Mouse (Mus musculus): ENCODE data around the gene Ppp1r14c. TPM values are rescaled to one million over a fixed set of nuclear protein-coding genes. Genes with fewer than 3 reads are reported as not detected.

Gene Ppp1r14c
- polyA plus RNA-seq, 1 experiment from 2014 or later, result 2.9 TPM

DNA sequence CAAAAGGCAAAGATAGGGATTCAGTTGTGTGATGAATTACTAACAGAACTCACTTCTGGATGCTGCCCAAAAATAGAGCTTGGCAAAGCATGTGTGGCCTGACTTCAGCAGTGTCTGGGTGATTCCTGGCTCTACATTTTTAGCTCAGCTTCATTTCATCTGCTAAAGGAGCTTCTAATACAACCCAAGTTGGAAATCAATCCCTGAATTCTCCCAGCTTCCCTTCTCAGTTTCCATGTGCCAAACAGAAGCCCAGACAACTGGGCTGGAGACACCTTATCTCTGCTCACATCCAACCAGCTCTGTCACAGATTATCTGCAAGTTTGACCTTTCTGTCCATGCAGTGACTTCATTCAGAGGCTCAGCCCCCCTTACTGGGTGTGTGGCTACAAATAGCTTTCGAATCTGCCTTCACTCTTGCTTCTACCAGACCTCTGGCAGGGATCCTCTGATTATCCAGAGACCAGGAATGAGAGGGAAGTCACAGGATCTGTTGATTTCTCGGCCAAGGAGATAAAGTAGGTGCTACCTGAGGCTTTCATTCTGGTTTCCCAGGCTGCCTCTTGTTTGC lies 28.4 kb upstream of the Ppp1r14c start:
- WGBS, result 36% methylated on average over 2 of the region's 2 CpGs
- no peak overlapping the region for H3K9ac ChIP-seq (ENCODE audit: low read length)
- no peak for ATAC-seq (ENCODE audit: low FRiP score, low TSS enrichment)
- H3K27ac ChIP-seq (replicated peaks), result no peak overlapping the region
- no peak for DNase-seq (ENCODE audit: low spot score)
- no peaks in the 10 kb centered on the region for H3K36me3 ChIP-seq (ENCODE audit: control insufficient read depth, insufficient read depth, low read length)
- no peaks in the 10 kb centered on the region for H3K4me1 ChIP-seq (replicated peaks; ENCODE audit: control insufficient read depth, insufficient read depth)
- no peak overlapping the region for H3K4me3 ChIP-seq (ENCODE audit: low read depth, low read length)
- H3K27me3 ChIP-seq (ENCODE audit: control insufficient read depth, insufficient read depth, low read length), result no peaks in the 10 kb centered on the region
- no peak for TF ChIP-seq CTCF (IDR thresholded peaks at IDR 0.05; ENCODE audit: low read depth)
- TF ChIP-seq EP300 (optimal IDR thresholded peaks at IDR 0.05), result no peak
- no peak overlapping the region for H3K4me2 ChIP-seq (replicated peaks; ENCODE audit: low read depth)
- no peaks in the 10 kb centered on the region for H3K9me3 ChIP-seq (ENCODE audit: control insufficient read depth, low read length)

DNA sequence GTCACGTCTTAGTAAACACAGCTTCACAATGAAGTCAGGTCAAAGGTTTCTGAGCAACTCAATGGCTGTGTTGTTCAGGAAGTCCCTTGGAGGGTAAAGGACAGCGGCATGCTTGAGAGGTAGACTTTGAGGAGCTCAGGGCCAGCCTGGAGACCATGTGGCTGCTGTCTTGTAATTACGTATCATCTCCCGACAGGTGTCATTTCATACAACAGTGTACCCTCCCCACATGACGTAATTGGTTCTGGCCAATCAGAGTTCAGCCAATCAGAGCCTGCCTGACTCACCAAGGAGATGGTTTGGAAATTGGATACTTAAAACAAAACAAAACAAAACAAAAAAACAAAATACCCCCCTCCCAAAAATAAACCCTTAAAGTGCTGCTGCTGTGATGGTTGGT lies 20.2 kb upstream of the Ppp1r14c start:
- WGBS, result 48% methylated on average over 5 of the region's 5 CpGs
- no peak overlapping the region for H3K4me3 ChIP-seq (ENCODE audit: low read depth, low read length)
- H3K27ac ChIP-seq (replicated peaks), result no peak overlapping the region
- no peaks in the 10 kb centered on the region for H3K9me3 ChIP-seq (ENCODE audit: control insufficient read depth, low read length)
- H3K4me1 ChIP-seq (replicated peaks; ENCODE audit: control insufficient read depth, insufficient read depth), result no peaks in the 10 kb centered on the region
- DNase-seq (ENCODE audit: low spot score) (no peak), ATAC-seq (ENCODE audit: low FRiP score, low TSS enrichment) (no peak)
- TF ChIP-seq EP300 (optimal IDR thresholded peaks at IDR 0.05), result no peak
- TF ChIP-seq CTCF (IDR thresholded peaks at IDR 0.05; ENCODE audit: low read depth), result no peak
- H3K4me2 ChIP-seq (replicated peaks; ENCODE audit: low read depth), result no peak overlapping the region
- no peaks in the 10 kb centered on the region for H3K36me3 ChIP-seq (ENCODE audit: control insufficient read depth, insufficient read depth, low read length)
- no peaks in the 10 kb centered on the region for H3K27me3 ChIP-seq (ENCODE audit: control insufficient read depth, insufficient read depth, low read length)
- no peak overlapping the region for H3K9ac ChIP-seq (ENCODE audit: low read length)

DNA sequence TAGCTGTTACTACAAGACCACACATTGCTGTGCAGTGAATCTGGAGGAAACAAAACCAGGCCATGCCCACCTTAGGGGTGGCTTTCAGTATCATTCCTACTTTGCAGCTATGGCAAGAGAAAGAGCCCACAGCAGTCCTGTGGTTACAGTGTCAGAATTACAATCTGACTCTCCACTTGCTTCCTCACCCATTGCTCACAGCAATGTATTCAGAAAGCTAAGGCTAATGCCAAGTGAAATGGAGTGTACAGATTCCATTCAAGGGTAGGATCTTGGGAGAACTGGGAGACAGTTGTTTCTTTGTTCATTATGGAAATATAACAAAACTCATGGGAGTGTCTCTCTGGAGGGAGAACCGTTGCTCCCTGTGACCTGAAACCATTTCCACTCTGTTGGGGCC lies 6.3 kb upstream of the Ppp1r14c start:
- TF ChIP-seq EP300 (optimal IDR thresholded peaks at IDR 0.05) (no peak), CTCF (IDR thresholded peaks at IDR 0.05; ENCODE audit: low read depth) (no peak)
- WGBS, result 74% methylated on average over 1 of the region's 1 CpGs
- no peak for ATAC-seq (ENCODE audit: low FRiP score, low TSS enrichment)
- Histone ChIP-seq H3K4me3 (ENCODE audit: low read depth, low read length) (no peak overlapping the region), H3K4me1 (replicated peaks; ENCODE audit: control insufficient read depth, insufficient read depth) (no peaks in the 10 kb centered on the region), H3K36me3 (ENCODE audit: control insufficient read depth, insufficient read depth, low read length) (no peaks in the 10 kb centered on the region), H3K4me2 (replicated peaks; ENCODE audit: low read depth) (no peak overlapping the region), H3K27ac (replicated peaks) (no peak overlapping the region), H3K9me3 (ENCODE audit: control insufficient read depth, low read length) (no peaks in the 10 kb centered on the region), H3K9ac (ENCODE audit: low read length) (no peak overlapping the region), H3K27me3 (ENCODE audit: control insufficient read depth, insufficient read depth, low read length) (no peaks in the 10 kb centered on the region)
- DNase-seq (ENCODE audit: low spot score), result no peak

DNA sequence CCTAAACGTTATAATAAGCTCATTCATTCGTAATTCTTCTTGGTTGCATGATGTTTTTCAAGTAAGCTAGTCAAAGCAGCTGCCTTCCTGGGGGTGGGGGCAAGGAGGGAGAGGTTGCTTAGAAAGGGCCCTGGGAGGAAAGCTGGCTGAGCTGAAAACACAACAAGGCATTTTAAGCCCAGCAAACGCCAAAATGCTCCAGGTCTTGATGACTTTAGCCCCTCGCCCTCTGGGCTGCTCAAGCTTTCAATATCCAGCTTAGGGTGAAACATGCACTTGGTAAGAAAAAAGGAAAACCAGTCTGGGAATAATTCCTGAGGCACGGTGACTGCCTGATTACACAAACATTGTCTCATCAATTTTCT lies 204 bp upstream of the Ppp1r14c start:
- H3K27ac ChIP-seq (replicated peaks), result no peak overlapping the region
- TF ChIP-seq CTCF (IDR thresholded peaks at IDR 0.05; ENCODE audit: low read depth), result no peak
- TF ChIP-seq EP300 (optimal IDR thresholded peaks at IDR 0.05), result no peak
- ATAC-seq (ENCODE audit: low FRiP score, low TSS enrichment) (no peak), DNase-seq (ENCODE audit: low spot score) (no peak)
- H3K4me2 ChIP-seq (replicated peaks; ENCODE audit: low read depth), result peak overlapping the region; percentile 97
- no peak overlapping the region for H3K9ac ChIP-seq (ENCODE audit: low read length)
- H3K4me3 ChIP-seq (ENCODE audit: low read depth, low read length), result peak overlapping the region; percentile 54
- H3K4me1 ChIP-seq (replicated peaks; ENCODE audit: control insufficient read depth, insufficient read depth), result no peaks in the 10 kb centered on the region
- 40% methylated on average over 5 of the region's 5 CpGs for WGBS
- H3K36me3 ChIP-seq (ENCODE audit: control insufficient read depth, insufficient read depth, low read length), result no peaks in the 10 kb centered on the region
- H3K27me3 ChIP-seq (ENCODE audit: control insufficient read depth, insufficient read depth, low read length), result 0 out of 2 replicates have a peak, but pooled peaks cover 3% of the 10 kb centered on the region
- no peaks in the 10 kb centered on the region for H3K9me3 ChIP-seq (ENCODE audit: control insufficient read depth, low read length)

DNA sequence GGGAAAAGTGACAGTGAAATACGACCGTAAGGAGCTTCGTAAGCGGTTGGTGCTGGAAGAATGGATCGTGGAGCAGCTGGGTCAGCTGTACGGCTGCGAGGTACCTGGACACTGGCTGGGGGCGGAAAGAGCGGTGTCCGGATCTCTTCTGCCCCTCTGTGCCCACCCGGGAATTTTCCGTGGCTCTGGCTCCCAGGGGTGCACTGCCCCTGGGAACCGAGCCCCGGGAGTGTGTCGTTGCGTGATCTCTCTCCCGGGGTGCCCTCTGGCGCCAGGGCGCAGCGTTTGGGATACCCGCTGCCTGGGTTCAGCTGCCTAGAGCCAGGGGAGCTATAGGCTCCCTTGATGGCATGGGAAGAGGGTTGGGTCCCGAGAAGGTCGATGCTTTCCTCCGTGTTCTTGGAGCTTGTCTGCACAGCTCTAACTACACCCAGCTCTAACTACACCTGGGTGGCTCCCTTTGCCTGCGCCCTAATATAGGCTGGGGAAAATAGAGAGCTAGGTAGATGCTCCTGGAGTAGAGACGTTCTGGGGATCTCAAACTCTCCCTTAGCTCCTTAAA lies 1.1 kb downstream of the Ppp1r14c start:
- Histone ChIP-seq H3K9ac (ENCODE audit: low read length) (peak overlapping the region; percentile 48), H3K4me3 (ENCODE audit: low read depth, low read length) (peak overlapping the region; percentile 54), H3K27ac (replicated peaks) (no peak overlapping the region), H3K9me3 (ENCODE audit: control insufficient read depth, low read length) (no peaks in the 10 kb centered on the region), H3K4me1 (replicated peaks; ENCODE audit: control insufficient read depth, insufficient read depth) (no peaks in the 10 kb centered on the region), H3K36me3 (ENCODE audit: control insufficient read depth, insufficient read depth, low read length) (no peaks in the 10 kb centered on the region), H3K4me2 (replicated peaks; ENCODE audit: low read depth) (peak overlapping the region; percentile 97), H3K27me3 (ENCODE audit: control insufficient read depth, insufficient read depth, low read length) (0 out of 2 replicates have a peak, but pooled peaks cover 3% of the 10 kb centered on the region)
- no peak for TF ChIP-seq EP300 (optimal IDR thresholded peaks at IDR 0.05)
- no peak for TF ChIP-seq CTCF (IDR thresholded peaks at IDR 0.05; ENCODE audit: low read depth)
- WGBS, result 2% methylated on average over 23 of the region's 26 CpGs
- DNase-seq (ENCODE audit: low spot score) (peak; percentile 17), ATAC-seq (ENCODE audit: low FRiP score, low TSS enrichment) (peak; percentile 35)

DNA sequence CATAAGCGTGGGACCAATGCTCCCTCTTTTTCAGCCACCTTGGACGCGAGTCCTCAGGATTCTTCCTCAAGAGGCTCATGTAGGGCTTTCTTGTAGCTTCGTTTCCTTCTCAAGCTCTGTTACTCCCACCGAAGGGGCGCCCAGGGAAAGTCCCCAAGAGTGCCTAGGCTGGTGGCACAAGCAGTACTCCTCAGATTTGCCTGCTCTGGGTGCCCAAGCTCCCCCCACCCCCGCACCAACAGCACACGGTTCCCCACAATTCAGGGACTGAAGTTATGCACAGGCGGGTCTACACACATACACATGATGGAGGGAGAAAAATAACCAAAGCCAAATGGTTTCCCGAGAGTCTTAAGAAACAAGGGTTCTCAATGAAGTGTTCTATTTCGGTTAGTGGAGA lies 1.6 kb downstream of the Ppp1r14c start:
- H3K27me3 ChIP-seq (ENCODE audit: control insufficient read depth, insufficient read depth, low read length), result 0 out of 2 replicates have a peak, but pooled peaks cover 3% of the 10 kb centered on the region
- H3K4me2 ChIP-seq (replicated peaks; ENCODE audit: low read depth), result peak overlapping the region; percentile 97; the same call in 1 of the 2 replicates
- DNase-seq (ENCODE audit: low spot score) (no peak), ATAC-seq (ENCODE audit: low FRiP score, low TSS enrichment) (no peak)
- H3K4me1 ChIP-seq (replicated peaks; ENCODE audit: control insufficient read depth, insufficient read depth), result no peaks in the 10 kb centered on the region
- 27% methylated on average over 11 of the region's 11 CpGs for WGBS
- no peaks in the 10 kb centered on the region for H3K36me3 ChIP-seq (ENCODE audit: control insufficient read depth, insufficient read depth, low read length)
- TF ChIP-seq EP300 (optimal IDR thresholded peaks at IDR 0.05), result no peak
- TF ChIP-seq CTCF (IDR thresholded peaks at IDR 0.05; ENCODE audit: low read depth), result no peak
- H3K9me3 ChIP-seq (ENCODE audit: control insufficient read depth, low read length), result no peaks in the 10 kb centered on the region
- no peak overlapping the region for H3K4me3 ChIP-seq (ENCODE audit: low read depth, low read length)
- H3K27ac ChIP-seq (replicated peaks), result no peak overlapping the region
- H3K9ac ChIP-seq (ENCODE audit: low read length), result no peak overlapping the region

Data from stomach, postnatal 0 days (tissue).